Mouse (Mus musculus): Measurements from ENCODE around the gene Tiprl. TPM values are rescaled to one million over a fixed set of nuclear protein-coding genes. Genes with fewer than 3 reads are reported as not detected.

Tiprl gene
- polyA plus RNA-seq, 1 experiment from 2014 or later, result 83.5 TPM

- ATAC-seq (replicated peaks; ENCODE audit: low FRiP score, low TSS enrichment, low read depth), result no peak
- H3K9me3 ChIP-seq (ENCODE audit: control insufficient read depth, low read length), result no peaks in the 10 kb centered on the region
- H3K9ac ChIP-seq (ENCODE audit: low read length), result no peak overlapping the region
- peaks cover 9% of the 10 kb centered on the region; the same call in 1 of the 2 replicates for H3K4me1 ChIP-seq (replicated peaks; ENCODE audit: control insufficient read depth, insufficient read depth, low read length)
- WGBS, result 55% methylated on average over 3 of the region's 3 CpGs
- H3K4me2 ChIP-seq (ENCODE audit: low read length), result no peak overlapping the region
- no peak for DNase-seq (ENCODE audit: low spot score)
- H3K4me3 ChIP-seq (ENCODE audit: low read depth, low read length), result no peak overlapping the region
- H3K36me3 ChIP-seq (ENCODE audit: control insufficient read depth, insufficient read depth, low read length), result no peaks in the 10 kb centered on the region
- no peak overlapping the region for H3K27ac ChIP-seq (ENCODE audit: low read depth)
- H3K27me3 ChIP-seq (replicated peaks; ENCODE audit: control insufficient read depth, insufficient read depth, low read length), result no peaks in the 10 kb centered on the region
Measured at GRCm38 (mm10) chr1:165197875-165198274, 38.9 kb downstream of the Tiprl start.

DNA sequence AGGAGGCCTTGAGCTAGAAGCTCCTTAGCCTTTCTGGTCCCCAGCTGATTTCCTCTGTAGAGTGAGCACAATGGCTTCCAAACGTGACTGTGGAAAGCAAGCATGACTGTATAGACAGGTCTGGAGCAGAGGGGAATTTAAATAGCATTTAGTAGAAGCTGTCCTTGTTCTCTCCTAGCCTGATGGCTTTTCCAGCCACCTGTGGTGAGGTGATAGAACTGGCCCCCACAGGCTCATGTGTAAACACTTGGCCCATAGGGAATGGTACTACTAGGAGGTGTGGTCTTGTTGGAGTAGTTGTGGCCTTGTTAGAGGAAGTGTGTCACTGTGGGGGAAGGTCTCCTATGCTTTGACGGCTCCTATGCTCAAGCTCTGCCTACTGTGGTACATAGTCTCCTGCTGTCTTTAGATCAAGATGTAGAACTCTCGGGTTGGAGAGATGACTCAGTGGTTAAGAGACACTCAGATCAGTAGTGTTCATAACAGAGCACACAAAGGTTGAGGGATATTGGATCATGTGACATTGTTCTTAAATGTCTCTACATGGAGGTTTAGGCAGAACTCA is 41.3 kb downstream of the Tiprl start:
- H3K27me3 ChIP-seq (replicated peaks; ENCODE audit: control insufficient read depth, insufficient read depth, low read length), result no peaks in the 10 kb centered on the region
- H3K9me3 ChIP-seq (ENCODE audit: control insufficient read depth, low read length), result no peaks in the 10 kb centered on the region
- H3K27ac ChIP-seq (ENCODE audit: low read depth), result no peak overlapping the region
- H3K9ac ChIP-seq (ENCODE audit: low read length), result no peak overlapping the region
- H3K4me3 ChIP-seq (ENCODE audit: low read depth, low read length), result no peak overlapping the region
- H3K4me1 ChIP-seq (replicated peaks; ENCODE audit: control insufficient read depth, insufficient read depth, low read length), result peaks cover 10% of the 10 kb centered on the region; the same call in 1 of the 2 replicates
- H3K36me3 ChIP-seq (ENCODE audit: control insufficient read depth, insufficient read depth, low read length), result no peaks in the 10 kb centered on the region
- WGBS, result 77% methylated on average over 3 of the region's 3 CpGs
- H3K4me2 ChIP-seq (ENCODE audit: low read length), result no peak overlapping the region
- no peak for DNase-seq (ENCODE audit: low spot score)
- ATAC-seq (replicated peaks; ENCODE audit: low FRiP score, low TSS enrichment, low read depth), result no peak

GRCm38 (mm10) chr1:165194662-165195013 is 42.2 kb downstream of the Tiprl start:
- Histone ChIP-seq H3K27ac (ENCODE audit: low read depth) (peak overlapping the region; percentile 86; the same call in 1 of the 2 replicates), H3K4me1 (replicated peaks; ENCODE audit: control insufficient read depth, insufficient read depth, low read length) (peaks cover 10% of the 10 kb centered on the region; the same call in 1 of the 2 replicates), H3K4me3 (ENCODE audit: low read depth, low read length) (peak overlapping the region; percentile 64), H3K9ac (ENCODE audit: low read length) (peak overlapping the region; percentile 69), H3K27me3 (replicated peaks; ENCODE audit: control insufficient read depth, insufficient read depth, low read length) (no peaks in the 10 kb centered on the region), H3K36me3 (ENCODE audit: control insufficient read depth, insufficient read depth, low read length) (no peaks in the 10 kb centered on the region), H3K9me3 (ENCODE audit: control insufficient read depth, low read length) (no peaks in the 10 kb centered on the region), H3K4me2 (ENCODE audit: low read length) (peak overlapping the region; percentile 73)
- 10% methylated on average over 5 of the region's 5 CpGs for WGBS
- DNase-seq (ENCODE audit: low spot score), result no peak
- ATAC-seq (replicated peaks; ENCODE audit: low FRiP score, low TSS enrichment, low read depth), result no peak

- no peaks in the 10 kb centered on the region for H3K36me3 ChIP-seq (ENCODE audit: control insufficient read depth, insufficient read depth, low read length)
- peak; percentile 89 for ATAC-seq (replicated peaks; ENCODE audit: low FRiP score, low TSS enrichment, low read depth)
Measured at GRCm38 (mm10) chr1:165193880-165194661, 42.7 kb downstream of the Tiprl start, which contains the start of gene Sft2d2. Gene Sft2d2 (minus strand): TSS chr1:165194438.

DNA sequence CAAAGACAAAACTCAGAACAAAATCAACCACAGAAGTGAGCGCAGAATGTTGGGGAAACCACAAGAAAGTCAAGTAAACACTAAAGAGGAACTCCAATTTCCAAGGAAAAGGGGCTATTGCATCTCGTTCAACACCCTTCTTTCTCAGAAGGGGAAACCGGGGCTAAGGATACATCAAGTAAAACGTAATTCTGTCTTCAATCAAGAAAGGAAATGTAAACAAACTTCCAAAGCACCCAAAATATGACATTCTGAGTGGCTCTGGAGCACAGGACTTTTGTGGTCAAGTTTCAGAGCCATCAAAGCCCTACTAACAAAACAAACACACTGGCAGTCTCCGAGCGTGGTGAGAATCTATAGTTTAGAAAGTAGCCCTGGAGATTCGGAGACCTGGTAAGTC is 43.4 kb downstream of the Tiprl start:
- peak overlapping the region; percentile 86 for H3K27ac ChIP-seq (ENCODE audit: low read depth)
- DNase-seq (ENCODE audit: low spot score) (no peak), ATAC-seq (replicated peaks; ENCODE audit: low FRiP score, low TSS enrichment, low read depth) (no peak)
- 9% methylated on average over 7 of the region's 7 CpGs for WGBS
- H3K9me3 ChIP-seq (ENCODE audit: control insufficient read depth, low read length), result no peaks in the 10 kb centered on the region
- no peaks in the 10 kb centered on the region for H3K36me3 ChIP-seq (ENCODE audit: control insufficient read depth, insufficient read depth, low read length)
- H3K4me1 ChIP-seq (replicated peaks; ENCODE audit: control insufficient read depth, insufficient read depth, low read length), result peaks cover 12% of the 10 kb centered on the region; the same call in 1 of the 2 replicates
- H3K4me3 ChIP-seq (ENCODE audit: low read depth, low read length), result peak overlapping the region; percentile 64
- no peaks in the 10 kb centered on the region for H3K27me3 ChIP-seq (replicated peaks; ENCODE audit: control insufficient read depth, insufficient read depth, low read length)
- peak overlapping the region; percentile 69 for H3K9ac ChIP-seq (ENCODE audit: low read length)
- peak overlapping the region; percentile 73 for H3K4me2 ChIP-seq (ENCODE audit: low read length)

More at GRCm38 (mm10) chr1:165193880-165194661, 42.7 kb downstream of the Tiprl start, which contains the start of gene Sft2d2:
- Histone ChIP-seq H3K27ac (ENCODE audit: low read depth) (peak within 1 kb of the TSS; percentile 86), H3K9ac (ENCODE audit: low read length) (peak within 1 kb of the TSS; percentile 69), H3K4me2 (ENCODE audit: low read length) (peak within 1 kb of the TSS; percentile 73), H3K4me1 (replicated peaks; ENCODE audit: control insufficient read depth, insufficient read depth, low read length) (peaks cover 10% of the 10 kb centered on the region; the same call in 1 of the 2 replicates), H3K27me3 (replicated peaks; ENCODE audit: control insufficient read depth, insufficient read depth, low read length) (no peaks in the 10 kb centered on the region), H3K4me3 (ENCODE audit: low read depth, low read length) (peak within 1 kb of the TSS; percentile 64), H3K9me3 (ENCODE audit: control insufficient read depth, low read length) (no peaks in the 10 kb centered on the region)
- under 1% methylated on average over 68 of the region's 69 CpGs for WGBS
- peak; percentile 91 for DNase-seq (ENCODE audit: low spot score)

DNA sequence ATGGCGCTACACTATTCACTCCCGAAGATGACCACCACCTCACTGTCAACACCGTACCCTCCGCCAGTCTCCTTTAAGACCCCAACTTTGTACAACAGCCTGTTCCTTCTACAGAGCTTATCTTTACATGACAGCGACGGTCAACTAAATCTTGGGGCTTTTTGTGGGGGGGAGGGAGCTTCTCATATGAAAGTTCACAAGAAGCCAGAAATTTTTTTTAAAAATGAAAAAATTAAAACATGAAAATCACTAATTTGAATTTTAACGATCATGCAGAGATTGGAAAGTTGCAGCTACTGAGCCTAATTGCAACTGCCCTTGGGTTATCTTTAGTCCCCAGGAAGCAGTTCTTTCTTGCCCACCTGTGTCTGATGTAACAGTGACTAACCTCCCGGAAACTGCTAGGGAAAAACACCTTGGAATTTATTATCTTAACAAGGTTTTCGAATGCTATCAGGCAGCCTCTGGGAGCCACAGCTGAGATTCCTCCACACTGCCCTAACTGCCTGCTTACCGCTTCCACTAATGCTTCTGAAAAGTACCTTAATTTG is 44.0 kb downstream of the Tiprl start:
- H3K9ac ChIP-seq (ENCODE audit: low read length), result peak overlapping the region; percentile 69
- 49% methylated on average over 10 of the region's 10 CpGs for WGBS
- H3K36me3 ChIP-seq (ENCODE audit: control insufficient read depth, insufficient read depth, low read length), result 0 out of 2 replicates have a peak, but pooled peaks cover 3% of the 10 kb centered on the region
- H3K27me3 ChIP-seq (replicated peaks; ENCODE audit: control insufficient read depth, insufficient read depth, low read length), result no peaks in the 10 kb centered on the region
- H3K4me1 ChIP-seq (replicated peaks; ENCODE audit: control insufficient read depth, insufficient read depth, low read length), result peaks cover 12% of the 10 kb centered on the region; the same call in 1 of the 2 replicates
- H3K4me2 ChIP-seq (ENCODE audit: low read length), result peak overlapping the region; percentile 73
- no peak for ATAC-seq (replicated peaks; ENCODE audit: low FRiP score, low TSS enrichment, low read depth)
- peak overlapping the region; percentile 86; the same call in 1 of the 2 replicates for H3K27ac ChIP-seq (ENCODE audit: low read depth)
- H3K4me3 ChIP-seq (ENCODE audit: low read depth, low read length), result peak overlapping the region; percentile 64
- DNase-seq (ENCODE audit: low spot score), result no peak
- no peaks in the 10 kb centered on the region for H3K9me3 ChIP-seq (ENCODE audit: control insufficient read depth, low read length)

- Histone ChIP-seq H3K4me3 (ENCODE audit: low read depth, low read length) (no peak overlapping the region), H3K9ac (ENCODE audit: low read length) (no peak overlapping the region), H3K4me2 (ENCODE audit: low read length) (0 out of 2 replicates have a peak overlapping the region, but pooled peaks have one; percentile 73), H3K27me3 (replicated peaks; ENCODE audit: control insufficient read depth, insufficient read depth, low read length) (no peaks in the 10 kb centered on the region), H3K9me3 (ENCODE audit: control insufficient read depth, low read length) (no peaks in the 10 kb centered on the region), H3K4me1 (replicated peaks; ENCODE audit: control insufficient read depth, insufficient read depth, low read length) (peaks cover 16% of the 10 kb centered on the region; the same call in 1 of the 2 replicates), H3K36me3 (ENCODE audit: control insufficient read depth, insufficient read depth, low read length) (0 out of 2 replicates have a peak, but pooled peaks cover 8% of the 10 kb centered on the region), H3K27ac (ENCODE audit: low read depth) (no peak overlapping the region)
- ATAC-seq (replicated peaks; ENCODE audit: low FRiP score, low TSS enrichment, low read depth), result no peak
- DNase-seq (ENCODE audit: low spot score), result no peak
- WGBS, result 75% methylated on average over 4 of the region's 4 CpGs
Measured at GRCm38 (mm10) chr1:165192102-165192501, 44.7 kb downstream of the Tiprl start.

GRCm38 (mm10) chr1:165191611-165192010 is 45.2 kb downstream of the Tiprl start:
- 0 out of 2 replicates have a peak, but pooled peaks cover 8% of the 10 kb centered on the region for H3K36me3 ChIP-seq (ENCODE audit: control insufficient read depth, insufficient read depth, low read length)
- no peaks in the 10 kb centered on the region for H3K9me3 ChIP-seq (ENCODE audit: control insufficient read depth, low read length)
- 70% methylated on average over 13 of the region's 13 CpGs for WGBS
- H3K9ac ChIP-seq (ENCODE audit: low read length), result no peak overlapping the region
- H3K27me3 ChIP-seq (replicated peaks; ENCODE audit: control insufficient read depth, insufficient read depth, low read length), result no peaks in the 10 kb centered on the region
- H3K27ac ChIP-seq (ENCODE audit: low read depth), result no peak overlapping the region
- DNase-seq (ENCODE audit: low spot score), result no peak
- H3K4me2 ChIP-seq (ENCODE audit: low read length), result no peak overlapping the region
- ATAC-seq (replicated peaks; ENCODE audit: low FRiP score, low TSS enrichment, low read depth), result no peak
- no peak overlapping the region for H3K4me3 ChIP-seq (ENCODE audit: low read depth, low read length)
- peaks cover 16% of the 10 kb centered on the region; the same call in 1 of the 2 replicates for H3K4me1 ChIP-seq (replicated peaks; ENCODE audit: control insufficient read depth, insufficient read depth, low read length)
